Mouse (Mus musculus) spleen, adult 2 months (tissue): ENCODE results near the gene Parp8. TPM values are rescaled to one million over a fixed set of nuclear protein-coding genes. Genes with fewer than 3 reads are reported as not detected.

Experiments
- DNase-seq, 2 experiments: peaks; one replicate each; pipeline versions ENCODE4 v3.0.0 to v3.0.0-alpha.2; 2012 to 2021; ENCODE audit warnings: low spot score in 2 of 2, low read depth in 1 of 2
- H3K27ac ChIP-seq: fragments of 200-500 bp; 2 replicates; pipeline ENCODE4 v1.5.1; 2012; ENCODE audit warnings: low read length, inconsistent platforms; ENCODE audit not compliant: insufficient read depth
- H3K27me3 ChIP-seq: fragments of 200-500 bp; 2 replicates; pipeline ENCODE4 v1.6.1; 2012; ENCODE audit warnings: mild to moderate bottlenecking, moderate library complexity, low read length, inconsistent platforms; ENCODE audit not compliant: control insufficient read depth, insufficient read depth
- H3K36me3 ChIP-seq: fragments of 200-500 bp; 2 replicates; pipeline ENCODE4 v1.6.1; 2012; ENCODE audit warnings: mild to moderate bottlenecking, low read length, inconsistent platforms; ENCODE audit not compliant: control insufficient read depth, insufficient read depth
- H3K4me1 ChIP-seq: fragments of 200-500 bp; 2 replicates; pipeline ENCODE4 v1.6.1; 2011; ENCODE audit warnings: inconsistent platforms; ENCODE audit not compliant: control insufficient read depth, insufficient read depth, insufficient read length
- H3K4me3 ChIP-seq: fragments of 200-500 bp; 2 replicates; pipeline ENCODE4 v1.5.1; 2011; ENCODE audit warnings: mild to moderate bottlenecking, inconsistent platforms; ENCODE audit not compliant: insufficient read depth, insufficient read length; ENCODE audit errors: extremely low read depth
- CTCF ChIP-seq: fragments of 200-500 bp; IDR thresholded peaks from 2 replicates; pipeline ENCODE4 v1.5.1; 2011; ENCODE audit warnings: mild to moderate bottlenecking, inconsistent platforms; ENCODE audit not compliant: insufficient read depth, insufficient read length, insufficient replicate concordance; ENCODE audit errors: extremely low read depth
- POLR2A ChIP-seq: fragments of 200-500 bp; IDR thresholded peaks from 2 replicates; pipeline ENCODE4 v1.6.1; 2011; ENCODE audit warnings: low read depth, low read length, inconsistent platforms
- WGBS: fragments of 180-500 bp; shearing (Covaris S2); methylation state at CpG from one replicate; pipeline ENCODE4 v1.1.7; 2018; 5-methylcytosine and 5-hydroxymethylcytosine counted together
- polyA plus RNA-seq: library from polyadenylated mRNA; depleted of rRNA; stranded (reverse); fragments of >200 nt; gene quantifications from 2 replicates; pipeline ENCODE4 v1.2.3, GENCODE M21; 2012

The Parp8 gene
- polyA plus RNA-seq, 1 experiment: 10.8 TPM

DNA sequence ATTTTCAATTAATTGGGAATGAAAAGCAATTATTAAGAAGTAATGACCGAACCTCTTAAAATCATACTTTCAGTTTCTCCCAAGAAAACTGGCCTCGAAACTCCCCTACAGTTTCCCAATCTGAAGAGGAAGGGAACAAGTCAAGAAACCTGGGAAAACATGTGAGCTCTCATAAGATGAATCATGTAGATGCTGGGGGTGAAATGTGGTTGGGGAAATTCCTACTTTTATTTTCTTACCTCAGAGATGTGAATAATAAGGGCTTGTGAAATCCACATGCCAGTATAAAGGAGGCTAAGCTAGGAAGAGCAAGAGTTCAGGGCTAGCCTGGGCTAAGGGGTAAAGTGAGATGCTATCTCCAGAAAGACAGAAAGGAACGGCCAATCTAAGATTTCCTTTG lies 74.0 kb downstream of the Parp8 start:
- H3K27ac ChIP-seq: no peak overlapping the region
- no peak for TF ChIP-seq CTCF
- no peak for TF ChIP-seq POLR2A
- no peaks in the 10 kb centered on the region for H3K27me3 ChIP-seq
- peaks cover 2% of the 10 kb centered on the region; the same call in 1 of the 2 replicates for H3K4me1 ChIP-seq
- H3K36me3 ChIP-seq: no peaks in the 10 kb centered on the region
- DNase-seq: no peak
- no peak overlapping the region for H3K4me3 ChIP-seq
- 81% methylated on average over 3 of the region's 3 CpGs for WGBS

DNA sequence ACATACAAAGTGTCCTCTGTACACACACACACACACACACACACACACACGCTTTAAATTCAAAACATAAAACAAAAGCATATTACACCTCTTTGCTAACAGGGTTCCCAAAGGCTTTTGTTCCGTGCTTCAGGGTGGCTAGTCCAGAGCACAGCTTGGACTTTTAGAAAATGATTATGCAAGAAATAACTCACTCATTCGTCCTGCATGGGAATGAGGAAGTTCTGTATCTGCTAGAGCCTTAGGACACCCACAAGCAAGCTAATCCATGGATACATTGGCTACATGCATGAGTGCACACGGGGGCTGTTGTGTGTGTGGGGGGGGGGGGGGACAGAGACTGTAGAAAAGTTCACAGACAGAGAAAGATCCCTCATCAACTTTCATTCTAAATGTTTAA lies 75.8 kb downstream of the Parp8 start:
- H3K27ac ChIP-seq: no peak overlapping the region
- H3K27me3 ChIP-seq: no peaks in the 10 kb centered on the region
- WGBS: 50% methylated on average over 4 of the region's 4 CpGs
- H3K4me1 ChIP-seq: peaks cover 2% of the 10 kb centered on the region; the same call in 1 of the 2 replicates
- TF ChIP-seq CTCF (no peak), POLR2A (no peak)
- no peak overlapping the region for H3K4me3 ChIP-seq
- DNase-seq: no peak
- H3K36me3 ChIP-seq: no peaks in the 10 kb centered on the region

DNA sequence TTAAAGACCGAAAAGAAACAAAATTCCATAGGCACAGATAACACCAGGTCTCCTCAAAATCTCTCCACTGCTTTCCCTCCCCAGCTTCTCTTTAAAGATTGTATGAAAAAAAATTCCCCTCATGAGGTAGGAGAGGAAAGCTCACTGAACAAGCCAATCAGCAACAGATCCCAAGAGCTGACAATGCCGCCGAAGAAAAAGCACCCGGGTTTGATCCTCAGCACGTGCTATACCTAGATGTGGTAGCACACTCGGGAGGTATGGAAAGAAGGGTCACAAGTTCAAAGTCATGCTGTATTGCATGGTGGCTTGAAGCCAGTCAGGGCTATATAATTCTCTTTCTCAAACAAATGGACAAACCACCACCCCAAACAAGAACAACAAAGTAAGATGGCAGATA lies 76.3 kb downstream of the Parp8 start:
- peaks cover 2% of the 10 kb centered on the region; the same call in 1 of the 2 replicates for H3K4me1 ChIP-seq
- H3K4me3 ChIP-seq: no peak overlapping the region
- no peaks in the 10 kb centered on the region for H3K27me3 ChIP-seq
- DNase-seq: no peak
- H3K36me3 ChIP-seq: no peaks in the 10 kb centered on the region
- 95% methylated on average over 6 of the region's 6 CpGs for WGBS
- no peak for TF ChIP-seq POLR2A
- TF ChIP-seq CTCF: no peak
- no peak overlapping the region for H3K27ac ChIP-seq

DNA sequence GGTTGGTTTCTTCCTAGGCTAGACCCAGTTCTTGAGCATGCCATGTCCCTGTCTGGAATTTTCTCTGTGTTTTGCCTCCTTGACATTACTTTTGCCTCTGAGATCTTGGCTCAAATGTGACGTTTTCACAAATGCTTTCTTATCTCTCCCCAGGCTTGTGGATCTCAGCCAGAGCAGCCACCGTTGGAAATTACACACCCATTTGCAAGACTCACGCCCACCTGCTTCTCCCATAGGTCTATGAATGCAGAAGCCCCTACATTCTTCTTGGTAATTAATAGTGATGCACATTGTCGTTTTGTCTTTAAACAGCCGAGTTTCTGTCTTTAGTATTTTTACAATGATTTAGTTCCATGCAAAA lies 77.1 kb downstream of the Parp8 start:
- Histone ChIP-seq H3K27ac (no peak overlapping the region), H3K27me3 (no peaks in the 10 kb centered on the region), H3K4me1 (peaks cover 2% of the 10 kb centered on the region; the same call in 1 of the 2 replicates), H3K4me3 (no peak overlapping the region), H3K36me3 (no peaks in the 10 kb centered on the region)
- no peak for DNase-seq
- TF ChIP-seq CTCF: no peak
- WGBS: 86% methylated on average over 5 of the region's 5 CpGs

DNA sequence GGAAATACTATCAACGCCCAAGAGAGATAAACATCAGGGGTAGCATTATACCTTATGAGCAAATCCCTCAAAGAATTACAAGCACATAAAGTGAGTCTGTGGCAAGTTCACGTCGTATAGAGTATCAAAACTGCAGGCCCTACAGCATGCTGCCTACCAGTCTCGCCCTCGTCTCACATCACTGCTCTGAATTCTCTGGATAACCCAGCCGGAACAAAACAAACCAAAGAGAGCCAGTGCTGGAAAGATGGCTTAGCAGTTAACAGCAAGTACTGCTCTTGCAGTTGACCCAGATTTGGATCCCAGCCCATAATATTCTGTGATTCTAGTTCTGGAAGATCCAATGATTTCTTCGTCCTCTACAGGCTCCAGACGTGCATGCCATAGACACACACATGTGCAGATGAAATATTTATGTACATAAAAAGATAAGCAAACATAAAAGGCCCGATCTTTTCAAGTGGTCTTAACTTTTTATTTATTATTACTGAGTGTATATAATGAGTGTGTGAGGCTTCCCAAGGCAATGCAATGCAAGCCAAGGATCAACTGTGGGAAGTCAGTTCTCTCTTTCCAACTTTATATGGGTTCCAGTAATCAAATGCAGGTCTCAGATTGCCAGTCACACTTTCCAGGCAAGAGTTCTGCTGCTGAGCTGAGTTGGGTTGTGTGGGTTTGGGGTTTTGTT lies 77.6 kb downstream of the Parp8 start:
- Histone ChIP-seq H3K27me3 (no peaks in the 10 kb centered on the region), H3K4me3 (no peak overlapping the region), H3K4me1 (peaks cover 2% of the 10 kb centered on the region; the same call in 1 of the 2 replicates), H3K36me3 (no peaks in the 10 kb centered on the region), H3K27ac (no peak overlapping the region)
- 89% methylated on average over 9 of the region's 9 CpGs for WGBS
- no peak for DNase-seq
- TF ChIP-seq POLR2A (no peak), CTCF (no peak)

DNA sequence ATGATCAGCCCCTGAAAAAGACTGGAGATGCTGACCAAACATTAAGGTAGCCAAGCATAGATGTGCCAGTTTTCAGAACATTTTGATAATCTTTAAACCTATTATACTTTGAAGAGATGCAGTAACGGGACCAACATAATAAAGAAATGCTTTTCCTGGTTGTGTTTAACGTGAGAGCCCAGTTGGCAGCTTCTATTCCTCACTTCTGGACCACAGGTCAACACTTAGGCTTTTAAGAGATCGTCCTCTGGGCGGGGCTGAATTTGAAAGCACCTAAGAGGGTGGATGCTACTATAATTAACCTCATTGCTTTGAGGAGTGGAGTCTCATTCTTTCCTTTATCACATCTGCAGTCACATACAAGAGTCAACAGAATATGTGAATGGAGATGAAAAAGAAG lies 78.8 kb downstream of the Parp8 start:
- Histone ChIP-seq H3K36me3 (no peaks in the 10 kb centered on the region), H3K27ac (no peak overlapping the region), H3K27me3 (no peaks in the 10 kb centered on the region), H3K4me1 (peaks cover 2% of the 10 kb centered on the region; the same call in 1 of the 2 replicates), H3K4me3 (no peak overlapping the region)
- TF ChIP-seq POLR2A (no peak), CTCF (no peak)
- DNase-seq: no peak
- 84% methylated on average over 4 of the region's 4 CpGs for WGBS

GRCm38 (mm10) chr13:116941280-116942015 lies 83.9 kb downstream of the Parp8 start:
- Histone ChIP-seq H3K27me3 (no peaks in the 10 kb centered on the region), H3K36me3 (no peaks in the 10 kb centered on the region), H3K27ac (no peak overlapping the region), H3K4me3 (no peak overlapping the region), H3K4me1 (no peaks in the 10 kb centered on the region; the same call in 1 of the 2 replicates)
- 90% methylated on average over 13 of the region's 13 CpGs for WGBS
- TF ChIP-seq CTCF (no peak), POLR2A (no peak)
- no peak for DNase-seq
